Mouse (Mus musculus) thymus, adult 2 months (tissue): ENCODE data around the gene Stk24.

Source experiments
- CTCF ChIP-seq: fragments of 200-500 bp; IDR thresholded peaks from 2 replicates; pipeline ENCODE4 v1.5.1; 2012; ENCODE audit warnings: mild to moderate bottlenecking, control low read depth, low read length, moderate library complexity, borderline replicate concordance; ENCODE audit not compliant: control insufficient read depth, poor library complexity, insufficient read depth; ENCODE audit errors: extremely low read depth
- POLR2A ChIP-seq: fragments of 200-500 bp; IDR thresholded peaks from 2 replicates; pipeline ENCODE4 v1.6.1; 2012; ENCODE audit warnings: mild to moderate bottlenecking, low read length, control low read depth, moderate library complexity; ENCODE audit not compliant: control insufficient read depth, poor library complexity, insufficient read depth; ENCODE audit errors: extremely low read depth

DNA sequence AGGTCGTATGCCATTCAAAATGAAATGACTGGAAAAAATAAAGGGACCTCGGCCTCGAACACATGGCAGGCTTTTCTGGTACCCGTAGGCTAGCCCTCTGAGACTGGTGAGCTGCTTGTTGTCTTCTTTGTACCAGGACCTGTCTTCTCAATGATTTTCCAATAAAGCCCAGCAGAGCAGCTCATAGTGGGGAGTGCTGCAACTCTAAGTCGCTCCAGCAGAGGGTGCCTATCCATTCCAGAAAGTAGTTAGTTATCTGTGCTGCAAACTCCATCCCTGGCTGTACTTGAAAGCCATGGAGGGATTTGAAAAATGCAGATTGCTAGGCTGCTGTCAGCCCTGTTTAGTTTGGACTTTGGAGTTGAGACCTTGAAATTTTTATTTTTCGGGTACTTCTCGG lies 120.0 kb downstream of the Stk24 start:
- TF ChIP-seq CTCF (no peak), POLR2A (no peak)
